Mouse (Mus musculus) forebrain, postnatal 0 days (tissue): ENCODE measurements around the gene Hoxd3. TPM values are rescaled to one million over a fixed set of nuclear protein-coding genes. Genes with fewer than 3 reads are reported as not detected.

Experiments used
- ATAC-seq: fragments of 200-750 bp; cut with Nextera tagmentation; 2 replicates; pipeline ENCODE4 v1.8.0; 2017; ENCODE audit warnings: mild to moderate bottlenecking, moderate library complexity
- DNase-seq: peaks from one replicate; pipeline ENCODE4 v3.0.0-alpha.2; 2015
- H3K27ac ChIP-seq: fragments of 300-500 bp; sonication (generic); 2 replicates; pipeline ENCODE4 v1.5.1; 2014; ENCODE audit warnings: low read depth, mild to moderate bottlenecking, antibody characterized with exemption, low read length, moderate library complexity, mixed read lengths
- H3K27me3 ChIP-seq: fragments of 300-500 bp; sonication (generic); 2 replicates; pipeline ENCODE4 v1.6.1; 2014; ENCODE audit warnings: mild to moderate bottlenecking, low read length, mixed read lengths; ENCODE audit not compliant: insufficient read depth
- H3K36me3 ChIP-seq: fragments of 300-500 bp; sonication (generic); 2 replicates; pipeline ENCODE4 v1.6.1; 2014; ENCODE audit warnings: mild to moderate bottlenecking, moderate library complexity; ENCODE audit not compliant: insufficient read depth
- H3K4me1 ChIP-seq: fragments of 300-500 bp; sonication (generic); 2 replicates; pipeline ENCODE4 v1.6.1; 2014; ENCODE audit warnings: antibody characterized with exemption; ENCODE audit not compliant: insufficient read depth
- H3K4me2 ChIP-seq: fragments of 300-500 bp; sonication (generic); 2 replicates; pipeline ENCODE4 v1.6.1; 2014; ENCODE audit warnings: low read depth, mild to moderate bottlenecking, moderate library complexity
- H3K4me3 ChIP-seq: fragments of 300-500 bp; sonication (generic); 2 replicates; pipeline ENCODE4 v1.5.1; 2014; ENCODE audit warnings: low read depth, low read length, mixed read lengths
- H3K9ac ChIP-seq: fragments of 300-500 bp; sonication (generic); 2 replicates; pipeline ENCODE4 v1.6.1; 2014; ENCODE audit warnings: mild to moderate bottlenecking
- H3K9me3 ChIP-seq: fragments of 300-500 bp; sonication (generic); 2 replicates; pipeline ENCODE4 v1.6.1; 2016; ENCODE audit warnings: low read length
- CTCF ChIP-seq: sonication (generic); IDR thresholded peaks from 2 replicates; pipeline ENCODE4 v1.5.1; 2016; ENCODE audit warnings: antibody characterized with exemption, control low read depth, low read depth
- WGBS: fragments of 180-500 bp; shearing (Covaris S2); extraction: QIAGEN DNeasy Blood & Tissue Kit; methylation state at CpG from one replicate; pipeline ENCODE4 v1.1.7; 2014; 5-methylcytosine and 5-hydroxymethylcytosine counted together
- polyA plus RNA-seq: library from polyadenylated mRNA; unstranded; fragments of >200 nt; fragmentation: Nextera tagmentation; extraction: Ambion mirVana; gene quantifications from 2 replicates; pipeline ENCODE4 v1.2.1, GENCODE M21; 2015
- total RNA-seq: library from RNA; depleted of rRNA; stranded (reverse); fragments of >200 nt; gene quantifications from 2 replicates; pipeline ENCODE4 v1.2.3, GENCODE M21; 2014

Gene Hoxd3
- total and polyA plus RNA-seq, 2 experiments from 2014 or later: not detected

DNA sequence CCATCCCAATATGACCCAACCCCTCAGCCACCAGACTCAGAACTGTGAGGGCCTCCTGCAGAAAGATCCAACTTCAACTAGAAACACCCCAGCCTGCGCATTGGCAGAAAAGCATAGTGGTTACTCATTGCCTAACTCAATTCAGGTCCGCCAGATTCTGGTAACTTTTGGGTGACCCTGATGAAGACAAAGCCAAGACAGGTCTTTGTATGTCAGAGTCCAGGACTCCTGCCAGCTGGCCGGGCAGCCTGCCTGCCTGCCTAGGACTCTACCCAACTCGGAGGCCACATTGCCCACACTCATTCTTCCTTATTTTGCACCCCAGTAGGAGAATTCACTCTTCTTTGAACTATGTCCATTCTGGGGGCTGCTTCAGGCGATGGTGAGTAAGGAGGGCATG lies 14.8 kb downstream of the Hoxd3 start, which contains the start of gene Gm28230:
Gm28230 (plus strand) TSS at position 178 of the 400 bp plus-strand sequence.
- no peak within 1 kb of the TSS for H3K4me2 ChIP-seq
- no peak within 1 kb of the TSS for H3K9ac ChIP-seq
- no peak for DNase-seq
- no peak for TF ChIP-seq CTCF
- ATAC-seq: no peak
- no peaks in the 10 kb centered on the region for H3K9me3 ChIP-seq
- no peak within 1 kb of the TSS for H3K4me3 ChIP-seq
- 3% methylated on average over 5 of the region's 5 CpGs for WGBS
- H3K4me1 ChIP-seq: no peaks in the 10 kb centered on the region
- peaks cover 98% of the 10 kb centered on the region for H3K27me3 ChIP-seq
- H3K27ac ChIP-seq: no peak within 1 kb of the TSS
- no peaks in the 10 kb centered on the region for H3K36me3 ChIP-seq

DNA sequence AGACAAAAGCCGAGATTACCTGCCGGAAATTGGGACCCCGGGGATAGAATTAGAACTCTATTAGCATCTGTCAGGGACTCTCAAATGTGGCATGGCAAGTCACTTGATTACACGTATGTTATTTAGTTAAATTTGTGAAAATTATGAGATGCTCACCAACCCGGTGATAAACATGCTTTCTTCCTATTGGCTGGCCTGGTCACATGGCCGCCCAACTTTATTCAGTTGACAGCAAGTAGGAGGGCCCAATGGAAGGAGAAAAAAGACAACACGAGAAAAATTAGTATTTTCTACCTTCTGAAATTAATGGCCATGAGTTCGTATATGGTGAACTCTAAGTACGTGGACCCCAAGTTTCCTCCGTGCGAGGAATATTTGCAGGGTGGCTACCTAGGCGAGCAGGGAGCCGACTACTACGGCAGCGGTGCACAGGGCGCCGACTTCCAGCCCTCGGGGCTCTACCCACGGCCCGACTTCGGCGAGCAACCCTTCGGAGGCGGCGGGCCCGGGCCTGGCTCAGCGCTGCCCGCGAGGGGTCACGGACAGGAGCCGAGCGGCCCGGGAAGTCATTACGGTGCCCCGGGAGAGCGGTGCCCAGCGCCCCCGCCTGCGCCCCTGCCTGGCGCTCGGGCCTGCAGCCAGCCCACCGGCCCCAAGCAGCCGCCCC lies 15.4 kb downstream of the Hoxd3 start:
- Histone ChIP-seq H3K4me3 (no peak overlapping the region), H3K27ac (no peak overlapping the region), H3K4me1 (no peaks in the 10 kb centered on the region), H3K36me3 (no peaks in the 10 kb centered on the region), H3K9me3 (no peaks in the 10 kb centered on the region), H3K27me3 (peaks cover 97% of the 10 kb centered on the region), H3K4me2 (no peak overlapping the region), H3K9ac (no peak overlapping the region)
- under 1% methylated on average over 39 of the region's 43 CpGs for WGBS
- DNase-seq: no peak
- ATAC-seq: no peak
- no peak for TF ChIP-seq CTCF

DNA sequence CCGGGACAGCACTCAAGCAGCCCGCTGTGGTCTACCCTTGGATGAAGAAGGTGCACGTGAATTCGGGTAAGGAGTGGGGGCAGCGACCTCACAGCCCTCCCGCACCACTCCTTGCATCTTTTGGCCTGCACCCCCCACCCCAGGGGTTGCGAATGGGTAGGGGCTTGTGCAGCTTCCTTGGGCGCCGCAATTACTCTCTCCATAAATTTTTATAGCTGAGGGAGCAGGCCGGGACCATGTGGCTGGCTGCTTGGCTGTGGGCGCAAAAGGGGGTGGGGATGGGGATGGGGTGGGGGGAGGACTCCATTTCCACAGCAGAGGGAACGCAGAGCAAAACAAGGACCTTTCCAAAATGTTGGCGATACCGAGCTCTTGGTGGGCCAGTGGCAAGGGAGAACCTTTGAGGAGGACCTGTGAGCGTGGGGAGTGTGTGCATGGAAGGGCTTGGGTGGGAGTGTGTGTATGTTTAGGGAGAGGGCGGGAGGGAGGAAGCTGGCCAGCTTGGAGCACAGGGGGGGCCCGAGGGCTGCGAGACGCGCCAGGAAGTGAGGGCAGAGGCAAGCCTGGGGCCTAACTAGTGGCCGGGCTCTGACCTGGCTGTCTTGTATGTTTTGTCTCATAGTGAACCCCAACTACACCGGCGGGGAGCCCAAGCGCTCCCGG lies 16.0 kb downstream of the Hoxd3 start:
- no peak overlapping the region for H3K27ac ChIP-seq
- no peak overlapping the region for H3K4me2 ChIP-seq
- DNase-seq (no peak), ATAC-seq (no peak)
- no peak overlapping the region for H3K9ac ChIP-seq
- under 1% methylated on average over 25 of the region's 25 CpGs for WGBS
- H3K36me3 ChIP-seq: no peaks in the 10 kb centered on the region
- H3K9me3 ChIP-seq: no peaks in the 10 kb centered on the region
- no peak overlapping the region for H3K4me3 ChIP-seq
- H3K27me3 ChIP-seq: peaks cover 97% of the 10 kb centered on the region
- no peak for TF ChIP-seq CTCF
- H3K4me1 ChIP-seq: no peaks in the 10 kb centered on the region

DNA sequence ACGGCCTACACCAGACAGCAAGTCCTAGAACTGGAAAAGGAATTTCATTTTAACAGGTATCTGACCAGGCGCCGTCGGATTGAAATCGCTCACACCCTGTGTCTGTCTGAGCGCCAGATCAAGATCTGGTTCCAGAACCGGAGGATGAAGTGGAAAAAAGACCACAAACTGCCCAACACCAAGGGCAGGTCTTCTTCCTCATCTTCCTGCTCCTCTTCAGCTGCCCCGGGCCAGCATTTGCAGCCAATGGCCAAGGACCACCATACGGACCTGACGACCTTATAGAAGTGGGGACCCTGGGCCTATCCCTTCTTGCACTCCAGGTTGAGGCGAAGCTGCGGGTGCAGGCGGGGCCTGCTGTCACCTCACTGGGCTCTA lies 16.6 kb downstream of the Hoxd3 start:
- no peak overlapping the region for H3K4me2 ChIP-seq
- TF ChIP-seq CTCF: no peak
- 5% methylated on average over 13 of the region's 13 CpGs for WGBS
- DNase-seq (no peak), ATAC-seq (no peak)
- H3K9me3 ChIP-seq: no peaks in the 10 kb centered on the region
- H3K27ac ChIP-seq: no peak overlapping the region
- no peaks in the 10 kb centered on the region for H3K36me3 ChIP-seq
- H3K4me3 ChIP-seq: no peak overlapping the region
- H3K9ac ChIP-seq: no peak overlapping the region
- no peaks in the 10 kb centered on the region for H3K4me1 ChIP-seq
- peaks cover 97% of the 10 kb centered on the region for H3K27me3 ChIP-seq

DNA sequence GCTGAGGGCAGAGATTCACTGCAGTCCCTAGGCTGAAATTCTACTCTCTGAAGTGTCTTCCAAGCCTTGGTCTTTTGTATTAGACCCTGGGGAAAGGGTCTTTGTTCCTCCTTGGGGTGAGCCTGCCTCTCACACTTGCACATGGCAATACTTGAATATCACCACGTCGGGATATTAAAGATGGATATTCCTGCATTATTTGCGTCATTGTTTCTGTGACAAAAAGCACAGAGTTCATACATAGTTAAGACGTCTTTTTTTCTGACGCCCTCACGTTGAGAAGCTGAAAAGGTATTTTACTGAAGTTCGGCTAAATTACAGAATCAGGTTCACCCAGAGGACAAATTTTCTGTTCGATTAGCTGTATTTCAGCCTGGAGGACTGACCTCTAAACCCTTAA lies 18.6 kb downstream of the Hoxd3 start:
- no peak for TF ChIP-seq CTCF

DNA sequence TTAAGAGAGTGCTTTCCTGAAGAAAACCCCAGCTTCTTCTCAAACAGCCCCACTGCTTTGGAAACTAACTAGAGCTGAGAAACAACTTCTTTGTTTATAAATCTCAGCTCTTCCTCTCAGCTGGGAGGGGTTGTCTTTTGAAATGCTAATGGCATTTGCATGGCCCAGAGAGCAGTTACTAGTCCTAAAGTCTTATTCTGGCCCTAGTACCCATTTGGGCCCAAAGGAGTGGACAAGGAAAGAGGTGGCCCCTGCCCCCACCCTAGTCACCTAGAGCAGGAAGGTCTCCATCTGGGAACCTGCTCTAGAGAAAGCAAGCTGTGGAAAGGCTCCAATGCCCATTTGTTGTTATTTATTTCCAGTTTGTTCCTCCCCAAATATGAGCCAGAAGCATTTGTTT lies 19.3 kb downstream of the Hoxd3 start:
- Histone ChIP-seq H3K36me3 (no peaks in the 10 kb centered on the region), H3K9ac (no peak overlapping the region), H3K4me2 (no peak overlapping the region), H3K27me3 (peaks cover 90% of the 10 kb centered on the region), H3K27ac (no peak overlapping the region), H3K9me3 (no peaks in the 10 kb centered on the region), H3K4me3 (no peak overlapping the region), H3K4me1 (no peaks in the 10 kb centered on the region)
- TF ChIP-seq CTCF: no peak
- ATAC-seq (no peak), DNase-seq (no peak)

More for the DNA sequence above, 18.6 kb downstream of the Hoxd3 start:
- WGBS: 2% methylated on average over 8 of the region's 8 CpGs
- Histone ChIP-seq H3K4me2 (no peak overlapping the region), H3K9me3 (no peaks in the 10 kb centered on the region), H3K4me3 (no peak overlapping the region), H3K27me3 (peaks cover 90% of the 10 kb centered on the region), H3K9ac (no peak overlapping the region), H3K4me1 (no peaks in the 10 kb centered on the region), H3K36me3 (no peaks in the 10 kb centered on the region), H3K27ac (no peak overlapping the region)
- ATAC-seq: no peak
- DNase-seq: no peak

DNA sequence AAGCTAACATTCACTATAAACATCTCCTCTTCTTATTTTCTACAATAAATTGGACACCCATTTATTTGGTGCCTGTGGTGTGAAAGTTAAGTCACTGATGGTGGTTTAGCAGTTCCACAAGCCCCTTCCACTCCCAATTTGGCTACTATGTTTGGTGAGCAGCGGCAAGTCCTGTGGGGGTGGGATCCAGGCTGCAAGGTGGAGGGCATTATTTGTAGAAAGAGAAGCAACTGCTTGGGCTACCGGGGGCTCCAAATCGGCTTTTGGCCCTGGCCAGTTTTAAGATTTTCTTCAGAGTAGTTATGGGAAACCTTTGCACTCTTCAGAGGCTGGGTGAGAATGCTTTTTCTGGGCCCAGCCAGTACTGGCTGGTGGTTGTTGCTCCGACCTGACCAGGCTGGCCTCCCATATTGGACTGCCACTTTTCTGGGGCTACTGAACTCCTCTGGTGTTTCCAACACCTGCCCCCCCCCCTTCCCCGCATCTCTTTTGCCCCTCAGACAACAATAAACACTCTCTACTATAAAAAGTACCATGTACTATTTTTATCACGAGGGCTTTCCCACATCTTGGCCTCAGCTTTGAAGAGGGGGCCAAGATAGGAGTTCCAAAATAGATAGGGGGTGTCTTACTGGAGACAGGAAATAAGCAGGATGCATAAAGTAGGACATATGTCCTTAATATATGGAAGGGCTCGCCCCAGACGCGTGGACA lies 20.2 kb downstream of the Hoxd3 start:
- no peak for TF ChIP-seq CTCF
- DNase-seq (no peak), ATAC-seq (no peak)
- Histone ChIP-seq H3K4me1 (no peaks in the 10 kb centered on the region), H3K9ac (no peak overlapping the region), H3K27ac (no peak overlapping the region), H3K27me3 (peaks cover 88% of the 10 kb centered on the region), H3K4me3 (no peak overlapping the region), H3K36me3 (no peaks in the 10 kb centered on the region), H3K4me2 (no peak overlapping the region), H3K9me3 (no peaks in the 10 kb centered on the region)
- 2% methylated on average over 9 of the region's 9 CpGs for WGBS
